Mouse (Mus musculus): ENCODE results near the gene Sorbs1. TPM values are rescaled to one million over a fixed set of nuclear protein-coding genes. Genes with fewer than 3 reads are reported as not detected.

The Sorbs1 gene
- total and polyA plus RNA-seq, 3 experiments = 13.4 to 123 (median 116) TPM

GRCm38 (mm10) chr19:40299983-40300759, 213.4 kb downstream of the Sorbs1 start:
- no peak for DNase-seq

GRCm38 (mm10) chr19:40299182-40299581, 214.4 kb downstream of the Sorbs1 start:
- no peak for DNase-seq

- no peak for DNase-seq
These were observed 215.0 kb downstream of the Sorbs1 start for GRCm38 (mm10) chr19:40298574-40298973.

DNA sequence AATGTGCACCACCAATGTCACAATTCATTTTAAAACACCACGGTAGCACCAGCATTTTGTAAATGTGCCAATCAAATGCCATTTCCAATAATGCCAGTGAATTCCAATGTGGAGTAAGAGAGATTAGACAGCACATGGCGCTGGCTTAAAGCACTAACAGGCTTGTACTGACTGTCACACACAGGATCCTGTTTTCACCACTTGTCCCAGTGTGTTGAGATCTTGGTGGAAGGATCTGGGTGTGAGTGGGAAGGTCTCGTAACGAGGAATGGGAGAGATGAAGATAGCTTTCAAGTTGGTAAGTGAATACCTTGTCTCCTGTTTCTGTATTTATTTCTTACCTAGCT, 215.8 kb downstream of the Sorbs1 start:
- DNase-seq = no peak

GRCm38 (mm10) chr19:40297078-40297797, 216.3 kb downstream of the Sorbs1 start:
- DNase-seq = no peak

GRCm38 (mm10) chr19:40294231-40294630, 219.3 kb downstream of the Sorbs1 start:
- no peak for DNase-seq

GRCm38 (mm10) chr19:40293791-40294190, 219.8 kb downstream of the Sorbs1 start:
- DNase-seq = no peak

DNA sequence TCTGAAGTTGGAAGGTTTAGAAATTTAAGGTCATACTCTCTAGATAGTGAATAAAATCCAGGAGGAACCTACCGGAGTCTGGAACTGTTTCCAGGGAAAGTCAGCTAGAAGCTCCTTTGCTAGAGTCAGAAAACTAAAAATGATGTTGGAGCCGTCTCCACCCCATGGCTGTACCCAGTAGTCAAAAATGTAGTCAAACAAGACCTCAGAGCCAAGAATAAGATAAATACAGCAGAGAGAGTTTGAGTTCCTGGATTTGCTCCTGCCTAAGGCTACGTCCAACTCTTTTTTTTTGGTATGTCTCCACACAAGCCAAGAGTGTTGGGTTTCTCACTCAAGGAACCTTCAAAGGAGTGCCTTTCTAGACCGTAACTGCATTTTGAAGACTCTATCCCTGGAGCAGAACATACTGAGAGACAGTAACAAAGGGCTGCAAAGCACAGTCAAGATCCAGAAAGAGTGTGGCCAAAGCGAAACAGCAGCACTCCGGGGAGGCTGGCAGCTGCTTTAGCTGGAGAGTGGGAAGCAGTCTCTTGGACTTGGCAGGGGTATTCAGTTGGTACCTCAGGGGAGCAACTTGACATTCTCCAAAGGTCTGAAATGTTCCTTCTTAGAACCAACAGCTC, 223.4 kb downstream of the Sorbs1 start:
- DNase-seq = no peak

DNA sequence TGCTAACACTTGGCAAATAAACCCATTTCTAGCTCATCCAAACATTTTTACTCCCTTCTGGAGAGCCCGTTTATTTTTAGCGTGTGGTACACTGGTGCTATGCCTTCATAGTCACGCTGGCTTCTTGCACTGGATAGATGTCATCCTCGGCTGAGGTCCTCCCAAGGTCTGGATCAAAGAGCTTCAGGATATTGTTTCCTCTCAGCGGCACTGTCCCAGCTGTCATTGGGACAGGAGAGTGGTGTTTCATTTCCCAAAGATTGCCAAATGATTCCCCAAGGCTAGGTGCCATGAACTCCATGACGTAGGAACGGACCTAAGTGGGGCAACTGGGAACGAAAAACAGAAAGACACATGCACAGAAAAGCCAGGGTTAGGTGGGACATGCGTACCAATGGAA, 225.2 kb downstream of the Sorbs1 start:
- no peak for DNase-seq

- DNase-seq = no peak
These were observed 228.9 kb downstream of the Sorbs1 start for GRCm38 (mm10) chr19:40284704-40285103.

- DNase-seq = no peak
These were observed 230.2 kb downstream of the Sorbs1 start for GRCm38 (mm10) chr19:40283415-40283814.

DNA sequence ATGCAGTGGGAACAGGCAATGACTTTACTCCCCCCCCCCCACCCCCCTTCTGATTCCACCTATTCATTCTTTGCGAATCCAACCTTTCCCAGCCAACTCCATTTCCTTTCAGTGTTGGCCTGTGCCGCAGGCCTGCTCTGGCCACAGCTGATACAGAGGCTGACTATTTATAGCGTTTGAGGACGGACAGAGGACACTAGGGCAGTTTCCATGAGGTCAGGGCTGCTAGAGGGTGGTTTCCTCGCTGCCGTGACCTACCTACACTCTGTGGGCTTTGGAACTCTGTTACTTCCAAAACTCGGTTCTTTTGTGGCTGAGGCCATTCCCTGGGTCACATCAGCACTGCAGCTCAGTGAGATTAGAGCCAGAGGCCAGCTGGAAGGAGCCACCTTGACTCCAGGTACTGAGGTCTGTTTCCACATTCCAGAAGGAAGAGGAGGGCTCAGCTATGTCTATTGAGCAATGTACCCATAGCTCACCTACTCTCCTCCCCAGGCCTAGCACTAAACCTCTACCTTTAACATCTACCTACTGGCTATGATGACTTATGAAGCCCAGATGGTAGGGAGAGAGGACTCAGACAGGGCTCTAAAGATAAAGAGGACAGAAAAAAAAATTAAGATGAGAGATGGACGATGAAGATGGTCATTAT, 235.1 kb downstream of the Sorbs1 start:
- no peak for DNase-seq

DNA sequence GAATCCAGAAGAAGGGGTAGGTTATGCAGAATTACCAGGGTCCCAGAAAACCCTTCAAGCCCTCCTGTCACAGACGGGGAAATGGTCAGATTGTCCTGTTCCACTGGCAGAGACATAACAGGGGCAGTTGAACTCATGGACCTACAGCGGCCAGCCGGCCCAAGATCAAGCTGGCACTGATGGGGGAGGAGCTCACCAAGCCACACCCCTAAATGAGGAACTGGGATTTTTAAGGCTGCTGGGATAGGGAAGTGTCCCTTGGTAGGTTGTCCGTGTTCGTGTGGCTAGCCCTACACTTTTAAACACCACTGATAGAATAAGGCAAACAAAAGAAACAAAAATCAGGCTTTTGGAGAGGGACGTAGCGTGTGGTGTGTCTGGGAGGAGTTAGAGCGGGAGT, 236.1 kb downstream of the Sorbs1 start:
- no peak for DNase-seq

DNA sequence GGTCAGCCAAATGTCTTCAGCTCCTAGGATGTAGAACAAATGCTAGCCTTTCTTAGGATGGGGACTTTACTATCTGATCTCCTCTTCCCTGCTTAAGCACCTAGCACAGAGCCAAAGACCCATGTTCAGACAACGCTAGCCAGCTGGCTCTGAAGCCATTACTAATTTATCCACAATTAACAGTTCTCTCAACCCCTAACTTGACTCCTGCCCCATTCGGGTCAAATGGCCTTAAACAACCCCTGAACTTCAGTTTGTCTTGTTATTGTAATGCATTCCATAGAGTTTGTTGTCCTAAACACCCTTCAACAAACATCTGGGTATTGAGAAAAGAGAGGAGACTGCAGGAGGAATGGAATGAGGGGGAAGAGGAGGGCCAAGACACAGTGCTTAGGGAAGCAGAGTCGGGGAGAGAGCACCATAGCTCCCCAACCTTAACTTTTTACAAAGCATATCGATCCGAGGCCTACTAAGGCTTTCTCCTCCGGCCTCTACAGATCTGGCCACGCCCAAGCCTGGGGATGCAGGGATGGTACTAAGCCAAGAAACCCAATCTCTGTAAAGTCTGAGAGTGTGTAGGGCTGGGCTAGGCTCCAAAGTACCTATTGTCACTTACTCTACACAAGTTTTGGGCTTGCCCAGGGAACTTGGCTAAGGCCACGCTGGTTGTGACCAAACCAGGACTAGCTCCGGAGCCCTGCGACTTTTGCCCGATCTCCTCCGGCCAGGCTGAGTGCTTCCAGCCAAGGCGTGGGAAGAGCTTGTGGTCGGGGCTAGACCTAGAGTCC, 238.0 kb downstream of the Sorbs1 start:
- DNase-seq = no peak

DNA sequence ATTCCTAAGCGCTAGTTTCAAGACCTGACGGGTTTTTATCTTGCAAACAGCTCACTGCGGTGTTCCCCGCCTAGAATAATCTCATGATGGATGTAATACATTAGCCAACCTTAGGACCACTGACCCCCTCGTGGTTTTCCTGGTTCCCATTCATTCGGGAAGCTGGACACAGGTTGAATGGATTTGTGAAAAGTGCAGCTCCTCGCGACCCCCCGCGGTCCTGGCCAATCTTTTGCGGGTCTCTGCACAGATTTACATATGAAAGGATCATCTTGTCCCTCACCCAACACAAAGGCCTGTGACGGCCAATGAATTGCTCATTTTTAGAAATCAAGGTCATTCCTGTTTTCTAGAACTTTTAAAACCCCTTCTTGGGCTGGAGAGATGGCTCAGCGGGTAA, 240.9 kb downstream of the Sorbs1 start:
- DNase-seq = no peak

DNA sequence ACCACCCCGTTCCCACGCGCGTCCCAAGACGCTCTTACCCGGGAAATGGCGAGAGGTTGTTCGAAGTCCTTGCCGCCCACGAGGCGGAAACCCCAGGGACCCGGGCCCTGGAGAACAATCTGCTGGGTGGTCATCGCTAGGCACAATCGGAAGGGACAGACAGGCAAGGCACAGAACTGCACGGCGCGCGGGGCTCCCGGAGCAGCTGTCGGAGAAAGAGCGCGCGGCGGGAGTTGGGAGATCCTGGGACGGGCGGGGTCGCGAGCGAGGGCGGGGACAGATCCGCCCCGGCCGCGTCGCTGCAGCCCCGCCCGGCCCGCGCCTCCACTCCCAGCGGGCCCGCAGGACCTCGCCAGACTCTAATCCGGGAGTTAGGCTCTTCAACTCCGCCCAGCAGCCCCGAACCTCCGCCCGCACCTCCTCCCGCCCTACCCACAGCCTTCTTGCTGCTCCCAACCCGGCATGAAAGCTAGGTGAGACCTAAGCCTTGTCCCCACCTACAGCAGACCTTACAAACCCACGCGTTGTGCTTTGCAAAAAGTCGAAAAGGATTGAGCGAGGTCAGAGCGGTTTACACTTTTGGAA, 242.2 kb downstream of the Sorbs1 start, which contains the start of gene Pdlim1:
TSS of gene Pdlim1 (minus strand) at position 535 of the 585 bp plus-strand sequence.
- peak; percentile 85 for DNase-seq

DNA sequence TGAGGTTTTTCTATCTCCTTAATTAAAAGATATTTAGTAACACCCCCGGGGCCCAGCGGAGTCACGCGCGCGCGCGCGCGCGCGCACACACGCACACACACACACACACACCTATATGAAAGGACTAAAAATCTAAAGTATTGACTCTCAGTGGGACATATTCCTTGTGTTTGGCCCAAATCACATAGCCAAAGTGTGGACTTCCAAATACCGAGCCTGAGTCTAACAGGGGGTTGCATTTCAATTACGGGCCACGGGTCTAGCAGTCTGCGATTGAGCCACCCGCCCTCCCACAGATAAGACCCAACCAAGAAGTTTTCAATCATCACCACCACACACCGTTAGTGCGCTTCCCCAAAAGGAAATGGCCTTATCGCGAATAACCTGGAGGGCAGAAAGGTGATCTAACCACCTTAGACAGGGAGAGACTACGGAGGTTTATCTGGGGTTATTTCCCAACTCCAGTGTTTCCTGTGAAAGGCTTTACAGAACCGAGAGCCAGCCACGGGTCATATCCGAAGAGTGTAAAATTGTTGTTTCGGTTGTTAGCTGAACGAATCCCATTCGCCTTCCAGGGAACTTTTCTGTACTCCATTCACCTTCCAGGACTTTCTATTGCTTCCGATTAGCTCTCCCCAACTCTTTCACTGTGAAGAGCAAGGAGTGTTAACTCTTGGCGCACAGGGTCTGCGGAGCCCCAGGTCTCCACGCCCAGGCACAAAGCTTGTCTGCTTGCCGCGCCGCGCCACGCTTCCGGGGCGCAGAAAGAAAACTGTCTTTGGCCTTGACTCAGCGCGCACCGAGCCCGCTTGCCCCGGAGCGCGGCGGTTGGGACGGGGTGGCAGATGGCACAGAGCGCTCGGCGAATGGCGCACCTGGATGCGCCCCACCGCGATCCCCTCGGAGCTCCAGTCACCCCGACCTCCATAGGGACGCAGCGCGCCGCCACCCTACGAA, 242.9 kb downstream of the Sorbs1 start:
- peak; percentile 63 for DNase-seq

GRCm38 (mm10) chr19:40269526-40269925, 244.1 kb downstream of the Sorbs1 start:
- DNase-seq = no peak

- DNase-seq = no peak
These were observed 245.1 kb downstream of the Sorbs1 start for GRCm38 (mm10) chr19:40268493-40268892.

DNA sequence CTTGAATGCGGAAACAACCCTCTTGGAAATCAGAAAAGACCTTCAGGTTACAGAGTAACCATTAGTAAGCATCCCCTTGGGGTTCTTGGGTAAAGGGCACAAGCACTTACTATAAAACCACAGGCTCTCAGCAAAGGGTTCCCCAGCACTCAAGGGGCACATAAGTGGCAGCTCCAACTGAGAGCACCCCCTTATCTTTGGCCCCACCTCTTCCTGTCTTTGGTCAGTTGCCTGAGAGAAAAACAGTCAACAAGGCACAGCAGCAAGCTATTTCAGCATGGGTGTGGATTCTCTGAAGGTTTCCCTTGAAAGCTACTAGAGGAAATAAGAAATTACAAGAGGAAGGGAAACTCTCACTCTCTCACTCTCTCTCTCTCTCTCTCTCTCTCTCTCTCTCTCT, 246.2 kb downstream of the Sorbs1 start:
- no peak for DNase-seq

Measured in adrenal gland, adult 2 months (tissue).